Mouse (Mus musculus) yolk sac, embryonic 10.5 days (tissue): ENCODE measurements around the gene Slc43a1.

Source experiments
- DNase-seq: peaks from one replicate; pipeline ENCODE4 v3.0.0-alpha.2; 2017; ENCODE audit warnings: low spot score

Gene Slc43a1

DNA sequence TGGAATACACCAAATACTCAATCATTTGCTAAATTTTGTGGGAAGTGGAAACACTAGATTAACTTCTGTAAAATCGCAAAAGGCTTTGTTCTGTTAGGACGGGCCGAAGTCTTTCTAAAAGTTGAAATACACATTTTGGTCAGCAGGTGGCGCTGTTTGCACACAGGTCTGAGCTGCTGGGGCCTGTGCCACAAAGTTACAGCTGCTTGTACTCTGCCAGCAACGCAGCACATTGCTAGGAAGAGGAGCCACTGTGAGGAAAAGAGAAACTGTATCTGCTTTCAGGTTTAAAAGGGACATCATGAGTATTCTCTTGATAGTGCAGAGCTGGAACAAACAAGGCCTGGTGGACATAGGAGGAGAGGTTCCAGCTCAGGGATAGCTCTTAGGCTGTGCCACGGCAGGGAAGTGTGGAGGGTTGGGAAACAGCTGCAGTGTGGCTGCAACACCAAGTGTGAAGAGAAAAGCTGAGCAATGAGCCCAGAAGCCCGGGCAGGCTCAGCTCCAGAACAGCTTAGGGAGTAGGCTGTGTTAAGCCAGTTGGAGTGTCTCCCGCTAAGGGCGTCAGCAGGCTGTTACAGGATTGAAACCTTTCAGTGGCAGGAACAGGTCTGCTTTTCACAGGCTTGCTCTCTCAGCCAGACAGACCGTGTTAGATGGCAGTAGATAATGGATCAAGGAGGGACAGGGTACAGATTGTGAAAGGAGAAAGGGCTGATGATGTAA, 6.8 kb upstream of the Slc43a1 start:
- peak; percentile 74 for DNase-seq

DNA sequence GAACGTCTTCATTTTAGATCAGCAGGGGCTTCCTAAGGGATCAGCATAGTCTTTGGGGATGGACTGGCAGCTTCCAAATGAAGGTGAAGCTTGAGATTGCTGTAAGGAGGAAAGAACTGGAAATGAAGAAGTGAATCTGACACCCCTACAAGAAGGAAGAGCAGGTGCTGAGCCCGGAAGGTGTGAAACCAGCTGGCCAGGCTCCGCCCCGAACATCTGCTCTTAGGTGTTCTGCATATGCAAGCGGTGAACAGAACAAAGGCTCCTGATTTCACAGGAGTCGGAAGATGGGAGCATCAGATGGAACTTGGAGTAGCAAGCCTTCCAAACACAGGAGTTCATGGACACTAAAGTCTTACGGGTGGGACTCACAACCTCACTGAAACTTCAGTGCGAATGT, 1.5 kb upstream of the Slc43a1 start:
- DNase-seq, result no peak

GRCm38 (mm10) chr2:84837817-84838592, 645 bp upstream of the Slc43a1 start:
- no peak for DNase-seq

- DNase-seq, result peak; percentile 43
Measured at GRCm38 (mm10) chr2:84838993-84839980, 637 bp downstream of the Slc43a1 start.

GRCm38 (mm10) chr2:84840016-84840747, 1.5 kb downstream of the Slc43a1 start:
- DNase-seq, result peak; percentile 80

DNA sequence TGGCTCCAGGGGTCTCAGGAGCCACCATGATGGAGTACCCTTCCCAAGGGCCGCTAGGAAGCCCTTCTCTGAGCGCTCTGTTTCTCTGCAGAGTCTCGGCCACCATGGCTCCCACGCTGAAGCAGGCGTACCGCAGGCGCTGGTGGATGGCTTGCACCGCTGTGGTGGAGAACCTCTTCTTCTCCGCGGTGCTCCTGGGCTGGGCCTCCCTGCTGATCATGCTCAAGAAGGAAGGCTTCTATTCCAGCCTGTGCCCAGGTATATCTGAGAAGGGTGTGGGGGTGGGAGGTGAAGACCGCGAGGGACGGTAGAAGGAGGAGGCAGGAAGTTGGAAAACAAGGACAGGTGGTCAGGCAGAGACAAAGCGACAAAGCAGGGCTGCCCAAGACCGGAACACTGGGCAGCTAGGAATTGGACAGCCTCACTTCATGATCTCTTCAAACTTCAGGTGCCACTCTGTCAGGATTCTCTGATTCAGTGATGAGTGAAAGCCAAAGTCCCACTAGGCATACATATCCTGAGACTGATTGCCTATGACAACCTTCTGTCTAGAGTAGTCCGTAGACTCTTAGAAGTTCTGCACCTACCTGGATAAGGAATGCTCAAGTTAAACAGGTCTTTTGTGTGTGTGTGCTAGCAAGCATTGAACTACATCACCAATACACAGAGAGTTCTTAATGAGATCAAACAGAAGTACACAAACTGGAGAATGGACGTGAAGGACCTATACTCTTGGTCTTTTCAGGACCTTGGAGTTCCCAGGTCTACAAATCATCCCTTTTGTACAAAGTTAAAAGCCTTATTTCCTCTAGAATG, 2.3 kb downstream of the Slc43a1 start:
- DNase-seq, result no peak

DNA sequence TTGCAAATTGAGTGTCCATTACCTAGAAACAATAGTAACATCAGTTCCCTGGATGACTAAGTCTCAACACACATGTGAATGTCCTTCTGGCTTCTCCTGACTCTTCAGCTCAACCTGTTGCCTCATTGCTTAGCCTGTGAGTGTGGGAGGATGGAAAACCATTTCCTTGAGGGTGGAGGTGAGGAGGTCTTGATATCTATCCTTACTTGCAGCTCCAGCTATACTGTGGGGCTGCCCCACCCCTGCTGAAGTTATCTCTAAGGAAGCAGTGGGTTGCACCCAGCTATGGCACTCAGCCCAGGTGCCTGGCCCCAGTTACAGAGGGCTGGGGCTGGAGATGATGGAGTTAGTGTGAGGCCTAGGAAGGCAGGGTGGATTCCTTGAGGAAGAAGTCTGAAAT, 3.3 kb downstream of the Slc43a1 start:
- no peak for DNase-seq

DNA sequence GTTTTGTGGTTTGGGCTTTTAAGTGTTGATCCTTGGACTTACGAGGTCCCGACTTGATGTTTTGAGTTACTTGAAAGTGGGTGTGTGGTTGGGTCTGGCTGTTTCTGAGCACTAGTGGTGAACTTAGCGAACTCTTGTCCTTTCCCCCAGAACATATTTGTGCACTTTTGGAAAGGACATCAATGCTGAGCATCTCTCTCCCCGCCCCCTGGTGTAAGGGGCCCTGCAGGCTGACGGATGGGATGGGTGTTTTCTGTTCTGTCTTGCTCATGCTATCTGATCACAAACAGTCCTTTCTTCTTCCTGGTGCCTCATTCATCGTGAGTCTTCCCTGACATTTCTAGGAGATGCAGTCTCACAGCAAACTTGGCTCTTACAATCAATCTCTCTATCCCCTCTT, 5.0 kb downstream of the Slc43a1 start:
- DNase-seq, result no peak

GRCm38 (mm10) chr2:84845226-84845625, 6.6 kb downstream of the Slc43a1 start:
- no peak for DNase-seq

GRCm38 (mm10) chr2:84850407-84851129, 11.9 kb downstream of the Slc43a1 start:
- no peak for DNase-seq

- DNase-seq, result peak; percentile 86
Measured at GRCm38 (mm10) chr2:84851130-84852040, 12.7 kb downstream of the Slc43a1 start.

GRCm38 (mm10) chr2:84855732-84856131, 17.1 kb downstream of the Slc43a1 start:
- no peak for DNase-seq

DNA sequence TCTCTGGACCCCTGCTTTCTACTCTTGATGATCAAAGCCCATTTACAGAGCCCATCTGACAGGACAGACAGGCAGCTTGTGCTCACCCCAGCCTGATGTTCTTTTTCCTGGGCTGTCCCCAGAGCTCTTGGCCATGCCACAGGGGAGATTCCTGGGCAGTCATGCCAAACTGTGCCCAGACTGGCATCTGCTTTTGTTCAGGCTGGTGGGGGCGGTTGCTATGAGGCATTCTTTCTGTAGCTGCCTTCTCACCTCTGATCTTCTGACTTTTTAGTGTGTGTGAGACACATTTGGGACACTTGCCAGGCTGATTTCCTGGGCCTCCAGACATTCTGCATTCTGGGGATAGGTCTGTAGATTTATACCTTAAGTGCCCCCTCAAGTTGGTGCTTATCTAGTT, 19.9 kb downstream of the Slc43a1 start:
- DNase-seq, result no peak

DNA sequence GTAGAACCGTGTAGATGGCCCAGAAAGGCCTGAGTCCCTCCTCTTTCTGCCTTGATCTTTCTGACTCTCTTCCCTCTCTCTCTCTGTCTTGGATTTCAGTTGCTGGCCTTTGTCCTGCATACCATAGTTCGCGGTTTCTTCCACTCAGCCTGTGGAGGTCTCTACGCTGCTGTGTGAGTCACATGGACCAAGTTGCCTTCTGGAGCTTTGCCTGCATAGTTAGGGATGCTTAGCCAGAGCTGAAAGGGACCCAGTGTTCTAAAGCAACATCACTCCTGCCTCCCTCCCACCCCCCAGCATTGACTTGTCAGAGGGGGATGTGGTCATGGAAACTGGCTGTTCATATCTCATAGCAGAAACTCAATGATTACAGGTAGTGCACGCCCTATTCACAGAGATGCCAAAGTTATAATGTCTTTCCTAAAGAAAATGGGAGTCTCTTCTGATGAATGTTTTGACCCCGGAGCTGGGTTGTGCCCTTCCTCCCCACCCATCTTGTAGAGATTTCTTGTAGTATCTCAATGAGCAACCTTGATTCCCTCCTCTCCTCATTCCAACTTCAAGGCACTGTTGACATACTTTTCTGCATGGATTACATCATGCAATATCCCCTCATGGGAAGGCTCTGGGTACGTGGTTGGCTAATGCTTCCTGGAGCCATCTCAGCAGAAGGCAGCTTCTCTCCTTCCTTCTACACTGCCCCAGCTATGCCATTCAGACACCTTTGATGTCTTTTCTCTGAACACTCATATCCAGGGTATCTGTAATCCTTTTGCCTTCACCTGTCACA, 21.5 kb downstream of the Slc43a1 start:
- DNase-seq, result no peak

- DNase-seq, result no peak
Measured at GRCm38 (mm10) chr2:84861430-84861829, 22.8 kb downstream of the Slc43a1 start.

DNA sequence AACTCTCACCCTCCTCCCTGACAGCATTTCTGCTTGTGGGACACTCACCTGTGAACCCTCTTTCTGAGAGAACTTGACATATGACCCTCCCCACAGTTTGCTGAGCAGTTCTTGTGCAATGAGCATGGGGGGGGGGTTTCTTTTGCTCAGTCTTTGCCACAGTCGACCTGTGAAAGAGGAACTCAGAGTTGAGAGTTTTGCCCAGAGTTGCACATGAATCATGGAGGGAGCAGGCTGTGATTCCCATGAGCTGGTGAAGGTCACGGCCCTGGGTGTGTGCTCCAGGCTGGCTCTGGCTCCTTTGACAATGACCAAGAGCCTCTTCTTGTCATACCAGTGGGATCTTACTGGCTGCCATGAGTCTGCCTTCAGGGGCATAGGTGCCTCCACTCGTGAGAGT, 23.6 kb downstream of the Slc43a1 start:
- no peak for DNase-seq

- peak; percentile 46 for DNase-seq
Measured at GRCm38 (mm10) chr2:84865616-84866571, 27.2 kb downstream of the Slc43a1 start.
